Mouse (Mus musculus) urinary bladder, adult 2 months (tissue): ENCODE results near the gene Btnl2. TPM values are rescaled to one million over a fixed set of nuclear protein-coding genes. Genes with fewer than 3 reads are reported as not detected.

Experiments
- DNase-seq: peaks from one replicate; pipeline ENCODE4 v3.0.0; 2022; ENCODE audit warnings: low spot score
- polyA plus RNA-seq: library from polyadenylated mRNA; depleted of rRNA; stranded (reverse); fragments of >200 nt; gene quantifications from 2 replicates; pipeline ENCODE4 v1.2.3, GENCODE M21; 2012; rRNA removed

Btnl2 gene
- polyA plus RNA-seq, 1 experiment: 0.40 TPM

- DNase-seq: peak; percentile 37
Observed at GRCm38 (mm10) chr17:34398711-34399393, 44.2 kb downstream of the Btnl2 start, which contains the start of gene BC051142. Gene BC051142, plus strand, starts transcription at chr17:34398820.

- DNase-seq: no peak
Observed at GRCm38 (mm10) chr17:34399394-34399715, 44.7 kb downstream of the Btnl2 start.

GRCm38 (mm10) chr17:34411117-34411516 is 56.5 kb downstream of the Btnl2 start:
- peak; percentile 27 for DNase-seq

Other genes starting within 250 kb of the Btnl2 start
- 30.0 and 31.9 TPM in 2 replicates for gene H2-DMa, start 235.3 kb upstream of the Btnl2 start, polyA plus RNA-seq
- gene Brd2, start 232.2 kb upstream of the Btnl2 start, polyA plus RNA-seq: 135 and 154 TPM in 2 replicates
- 4.1 and 4.9 TPM in 2 replicates for gene H2-DMb2, start 211.5 kb upstream of the Btnl2 start, polyA plus RNA-seq
- 22.4 and 22.8 TPM in 2 replicates for gene H2-DMb1, start 201.8 kb upstream of the Btnl2 start, polyA plus RNA-seq
- gene Tap1, start 167.3 kb upstream of the Btnl2 start, polyA plus RNA-seq: 29.5 and 40.1 TPM in 2 replicates
- 34.7 and 37.4 TPM in 2 replicates for gene Psmb9, start 167.1 kb upstream of the Btnl2 start, polyA plus RNA-seq
- 81.2 and 88.3 TPM in 2 replicates for gene Psmb8, start 157.1 kb upstream of the Btnl2 start, polyA plus RNA-seq
- gene Tap2, start 151.3 kb upstream of the Btnl2 start, polyA plus RNA-seq: 37.9 and 42.4 TPM in 2 replicates
- gene H2-Ob, start 115.9 kb upstream of the Btnl2 start, polyA plus RNA-seq: 2.7 and 5.0 TPM in 2 replicates
- gene H2-Ab1, start 97.1 kb upstream of the Btnl2 start, polyA plus RNA-seq: 251 and 267 TPM in 2 replicates
- gene H2-Aa, start 67.0 kb upstream of the Btnl2 start, polyA plus RNA-seq: 281 and 288 TPM in 2 replicates
- 248 and 252 TPM in 2 replicates for gene H2-Eb1, start 49.0 kb upstream of the Btnl2 start, polyA plus RNA-seq
- 0.09 and 0.18 TPM in 2 replicates for gene H2-Eb2, start 29.2 kb upstream of the Btnl2 start, polyA plus RNA-seq
- gene Btnl1, start 22.3 kb downstream of the Btnl2 start, polyA plus RNA-seq: not detected in 2 replicates
- gene BC051142, start 44.0 kb downstream of the Btnl2 start, polyA plus RNA-seq: 1.2 and 1.6 TPM in 2 replicates
- gene Btnl4, start 122.5 kb downstream of the Btnl2 start, polyA plus RNA-seq: 0.04 TPM in 1 of 2 replicates, not detected in the other
- not detected in 2 replicates for gene Btnl6, start 162.5 kb downstream of the Btnl2 start, polyA plus RNA-seq
- gene Notch4, start 209.4 kb downstream of the Btnl2 start, polyA plus RNA-seq: 3.2 and 5.5 TPM in 2 replicates
- 9.5 and 12.6 TPM in 2 replicates for gene Gpsm3, start 235.0 kb downstream of the Btnl2 start, polyA plus RNA-seq
- gene Pbx2, start 236.4 kb downstream of the Btnl2 start, polyA plus RNA-seq: 55.2 and 58.1 TPM in 2 replicates
- gene Ager, start 243.0 kb downstream of the Btnl2 start, polyA plus RNA-seq: 5.1 and 6.1 TPM in 2 replicates
- gene Rnf5, start 248.9 kb downstream of the Btnl2 start, polyA plus RNA-seq: 82.7 and 91.4 TPM in 2 replicates
- 104 and 109 TPM in 2 replicates for gene Agpat1, start 249.4 kb downstream of the Btnl2 start, polyA plus RNA-seq